Mouse (Mus musculus): Measurements from ENCODE around the gene 1700037H04Rik.

GRCm38 (mm10) chr2:131140533-131140905 lies 19.4 kb downstream of the 1700037H04Rik start:
- no peak for TF ChIP-seq CTCF (IDR thresholded peaks at IDR 0.05; ENCODE audit: low read depth, low read length)
- TF ChIP-seq POLR2A (IDR thresholded peaks at IDR 0.05; ENCODE audit: borderline replicate concordance, low read depth, low read length): no peak
